Mouse (Mus musculus) CH12.LX (cell line): ENCODE measurements at regions not wholly inside any gene's neighbourhood (a gene's known extent, or its start where the extent isn't known, plus 50 kb on each side); places are given as distances from the start of the nearest gene placed in this dataset.

Experiments
- DNase-seq: peaks from one replicate; pipeline ENCODE4 v3.0.0-alpha.2; 2013; ENCODE audit errors: extremely low read depth
- H3K27ac ChIP-seq: 2 replicates; pipeline ENCODE4 v1.5.1; 2012; ENCODE audit warnings: low read depth, mild to moderate bottlenecking, control low read depth, moderate library complexity; ENCODE audit not compliant: insufficient read depth
- H3K27me3 ChIP-seq: replicated peaks from 2 replicates; pipeline ENCODE3; 2012; ENCODE audit warnings: inconsistent platforms
- H3K36me3 ChIP-seq, 2 experiments: replicated peaks in 1 of 2; 2 replicates each; pipeline versions ENCODE3 to v1.6.1; 2012; ENCODE audit warnings: inconsistent platforms in 1 of 2, low read length in 1 of 2, mild to moderate bottlenecking in 1 of 2, mixed read lengths in 1 of 2, moderate library complexity in 1 of 2; ENCODE audit not compliant: control insufficient read depth in 1 of 2, insufficient read depth in 1 of 2
- H3K4me1 ChIP-seq, 2 experiments: 2 replicates each; pipeline ENCODE4 v1.6.1; 2012; ENCODE audit warnings: inconsistent platforms in 1 of 2, moderate library complexity in 1 of 2; ENCODE audit not compliant: insufficient read depth in 2 of 2, control insufficient read depth in 1 of 2
- H3K4me2 ChIP-seq: 2 replicates; pipeline ENCODE4 v1.6.1; 2012; ENCODE audit warnings: low read depth, mild to moderate bottlenecking, control low read depth; ENCODE audit not compliant: poor library complexity, insufficient read depth, severe bottlenecking
- H3K4me3 ChIP-seq, 3 experiments: fragments of 150-350 bp in 1 of 3; sonication (generic) in 1 of 3; replicated peaks in 1 of 3; 2 replicates each; pipeline versions ENCODE3 to v1.5.1; 2011 to 2012; ENCODE audit warnings: low read depth in 2 of 3, low read length in 2 of 3, mild to moderate bottlenecking in 2 of 3, moderate library complexity in 2 of 3, control low read depth in 1 of 3, improper control_type of control experiment in 1 of 3, inconsistent platforms in 1 of 3, mixed read lengths in 1 of 3; ENCODE audit not compliant: poor library complexity in 1 of 3
- H3K79me2 ChIP-seq: replicated peaks from 2 replicates; pipeline ENCODE4 v1.6.1; 2012; ENCODE audit warnings: mild to moderate bottlenecking, moderate library complexity; ENCODE audit not compliant: control insufficient read depth, poor library complexity, insufficient read depth, severe bottlenecking; ENCODE audit errors: extremely low read depth
- H3K9ac ChIP-seq: 2 replicates; pipeline ENCODE4 v1.6.1; 2012; ENCODE audit warnings: low read depth, mild to moderate bottlenecking, control low read depth, moderate library complexity; ENCODE audit not compliant: insufficient read depth
- H3K9me3 ChIP-seq: replicated peaks from 2 replicates; pipeline ENCODE3; 2012; ENCODE audit warnings: low read length, inconsistent platforms, mixed read lengths
- BHLHE40 ChIP-seq: IDR thresholded peaks from 2 replicates; pipeline ENCODE4 v1.6.1; 2011; ENCODE audit warnings: mild to moderate bottlenecking, low read depth, low read length, improper control_type of control experiment
- EP300 ChIP-seq: IDR thresholded peaks from 2 replicates; pipeline ENCODE4 v1.6.1; 2011; ENCODE audit warnings: low read length, improper control_type of control experiment
- JUND ChIP-seq: conservative IDR thresholded peaks from 2 replicates; pipeline ENCODE4 v1.6.1; 2011; ENCODE audit warnings: low read depth, low read length, improper control_type of control experiment
- RAD21 ChIP-seq: IDR thresholded peaks from 2 replicates; pipeline ENCODE4 v1.6.1; 2011; ENCODE audit warnings: low read depth, mild to moderate bottlenecking, low read length, improper control_type of control experiment, moderate library complexity
- dilution Hi-C: fragments of 300-500 bp; cut with MboI; formaldehyde crosslinking; loops from 2 replicates; pipeline ENCODE4 v1.14.3; 2020; ENCODE audit warnings: low sequenced_read_pairs; ENCODE audit not compliant: extremely low pct_unique_long_range_greater_than_20kb, extremely low pct_ligation_motif_present
- in situ Hi-C: fragments of 300-500 bp; cut with MboI; formaldehyde crosslinking; loops from 3 replicates; pipeline ENCODE4 v1.14.3; 2019; ENCODE audit warnings: low sequenced_read_pairs, low pct_ligation_motif_present, low pct_unique_long_range_greater_than_20kb, mixed read lengths

GRCm38 (mm10) chr19:36290778-36291177, 57.3 kb upstream of the Pcgf5 start:
- no peaks in the 10 kb centered on the region for H3K27me3 ChIP-seq
- H3K36me3 ChIP-seq, result no peaks in the 10 kb centered on the region
- no peak for DNase-seq
- H3K4me3 ChIP-seq, result no peak overlapping the region
- TF ChIP-seq BHLHE40 (no peak), JUND (peak; percentile 6; the same call in 1 of the 2 replicates), EP300 (peak; percentile 51; the same call in 1 of the 2 replicates)
- in situ Hi-C loops (no loop called here), dilution Hi-C loops (no loop called here)
- no peak overlapping the region for H3K27ac ChIP-seq
- H3K4me2 ChIP-seq, result no peak overlapping the region
- H3K79me2 ChIP-seq, result no peaks in the 10 kb centered on the region
- no peak overlapping the region for H3K9ac ChIP-seq
- H3K4me1 ChIP-seq, result peaks cover 0 to 9% of the 10 kb centered on the region in 2 experiments; a peak in 2 of 4 replicates
- no peaks in the 10 kb centered on the region for H3K9me3 ChIP-seq

- Histone ChIP-seq H3K4me1 (no peaks in the 10 kb centered on the region), H3K27me3 (no peaks in the 10 kb centered on the region), H3K9me3 (no peaks in the 10 kb centered on the region), H3K4me3 (no peak overlapping the region), H3K79me2 (no peaks in the 10 kb centered on the region), H3K27ac (no peak overlapping the region), H3K9ac (no peak overlapping the region), H3K4me2 (no peak overlapping the region), H3K36me3 (no peaks in the 10 kb centered on the region)
- dilution Hi-C loops, result no loop called here
- DNase-seq, result no peak
- in situ Hi-C loops, result no loop called here
- no peak for TF ChIP-seq RAD21
These were observed 54.7 kb upstream of the Pcgf5 start for GRCm38 (mm10) chr19:36293177-36293969.
